Mouse (Mus musculus) heart, postnatal 14 days (tissue): ENCODE measurements around the gene Mmp14. TPM values are rescaled to one million over a fixed set of nuclear protein-coding genes. Genes with fewer than 3 reads are reported as not detected.

Experiments used
- DNase-seq, 2 experiments: peaks; one replicate each; pipeline ENCODE4 v3.0.0; 2021 to 2022
- intact Hi-C: fragments of 180-260 bp; cut with DNase I; formaldehyde crosslinking; loops from one replicate; pipeline ENCODE4 v1.15.1; 2025
- total RNA-seq, 2 experiments: library from RNA; stranded (reverse); gene quantifications; 2 replicates each; pipeline ENCODE4 v1.2.3; 2021

Gene Mmp14
- total RNA-seq, 2 experiments from 2014 or later: 53.6 to 60.0 TPM

- DNase-seq: peak; percentile 92
- intact Hi-C loops: no loop called here
These were observed 32.5 kb downstream of the Mmp14 start, which contains the start of gene Lrp10 for GRCm38 (mm10) chr14:54463959-54464292. Gene Lrp10 (plus strand): TSS chr14:54464137.

DNA sequence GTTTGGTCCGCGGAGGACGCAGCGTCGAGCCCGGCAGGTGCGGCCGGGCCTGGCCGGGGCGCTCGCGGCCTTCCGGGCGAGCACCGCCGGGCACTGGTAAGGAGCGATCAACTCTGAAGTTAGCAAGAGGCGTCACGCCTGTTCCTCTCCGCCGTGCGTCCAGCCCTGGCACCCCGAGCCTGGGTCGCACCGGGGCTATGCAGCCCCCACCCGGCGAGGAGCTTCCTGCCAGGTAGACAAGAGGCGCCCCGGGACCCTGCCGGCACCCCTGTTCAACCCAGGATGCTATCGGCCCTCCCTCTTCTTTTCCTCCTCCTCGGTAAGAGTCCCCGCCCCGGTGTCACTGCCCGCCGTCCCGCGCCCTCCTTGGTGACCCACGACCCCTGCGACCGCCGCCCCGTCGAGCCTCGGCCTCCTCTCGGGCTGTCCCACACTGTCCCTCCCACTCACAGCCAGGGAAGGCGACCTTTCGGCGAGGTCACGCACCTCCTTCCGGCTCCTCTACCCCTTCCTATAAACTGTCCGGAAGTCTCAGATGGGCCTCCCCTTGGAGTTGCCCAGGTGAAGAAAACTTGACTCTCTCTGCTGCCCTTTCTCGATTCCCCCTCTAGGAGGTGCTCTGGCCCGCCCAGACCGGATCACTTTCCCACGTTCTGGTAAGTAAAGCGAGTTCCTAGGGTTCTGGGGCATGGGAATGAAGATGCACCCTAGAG is 33.0 kb downstream of the Mmp14 start:
- intact Hi-C loops: loop anchor here (5.0 kb wide), 2 partner anchors 48 to 102 kb away; partner anchors contain the start of gene Oxa1l
- DNase-seq: peak; percentile 59 to 69

DNA sequence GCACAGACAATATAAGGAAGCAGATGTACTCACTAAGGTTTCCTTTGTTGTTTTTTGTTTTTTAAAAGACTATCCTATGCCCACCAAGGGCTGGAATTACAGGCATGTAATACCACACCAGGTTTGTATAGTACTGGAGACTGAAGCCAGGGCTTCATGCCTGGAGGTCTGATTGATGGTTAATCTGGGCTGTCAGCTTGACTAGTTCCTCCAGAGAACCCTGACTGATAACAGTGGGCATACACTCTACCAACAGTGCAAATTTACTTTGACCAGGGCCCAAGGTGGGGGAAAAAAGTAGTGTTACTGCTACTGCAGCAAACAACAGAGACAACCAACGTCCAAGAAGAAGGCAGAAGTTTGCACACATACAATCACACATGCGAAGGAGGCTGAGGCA is 40.1 kb downstream of the Mmp14 start:
- intact Hi-C loops: no loop called here

GRCm38 (mm10) chr14:54472671-54473070 is 41.3 kb downstream of the Mmp14 start:
- no peak for DNase-seq
- intact Hi-C loops: no loop called here

More for the DNA sequence above, 40.1 kb downstream of the Mmp14 start:
- no peak for DNase-seq

GRCm38 (mm10) chr14:54474744-54475143 is 43.3 kb downstream of the Mmp14 start:
- DNase-seq: no peak
- intact Hi-C loops: no loop called here

- intact Hi-C loops: no loop called here
- DNase-seq: no peak
These were observed 44.8 kb downstream of the Mmp14 start, which contains the start of gene Rem2 for GRCm38 (mm10) chr14:54475941-54476844. Gene Rem2 (plus strand): TSS chr14:54476100.

- intact Hi-C loops: no loop called here
- no peak for DNase-seq
These were observed 45.9 kb downstream of the Mmp14 start for GRCm38 (mm10) chr14:54477172-54477909.

GRCm38 (mm10) chr14:54479451-54479920 is 48.1 kb downstream of the Mmp14 start:
- DNase-seq: peak in 1 of 2 experiments; percentile 30
- intact Hi-C loops: no loop called here

DNA sequence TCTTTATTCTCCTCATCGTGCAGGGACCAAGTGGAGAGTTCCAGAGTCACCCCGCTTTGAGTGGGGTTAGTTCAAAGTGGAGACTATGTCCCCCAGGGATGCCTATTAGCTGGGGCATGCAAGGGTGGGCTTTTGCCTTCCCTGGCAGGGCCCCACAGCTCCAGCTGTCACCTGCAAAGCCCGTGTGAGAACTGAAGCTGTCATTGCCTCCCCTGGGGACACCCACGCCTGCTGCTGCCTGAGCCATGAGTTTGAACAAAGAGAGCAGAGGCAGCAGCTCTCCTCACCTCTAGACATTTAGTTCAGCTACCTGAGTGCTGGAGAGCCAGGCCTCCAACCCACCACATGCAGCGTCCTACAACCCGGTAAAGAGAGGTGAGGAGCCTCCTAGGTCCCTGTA is 49.3 kb downstream of the Mmp14 start:
- intact Hi-C loops: no loop called here
- no peak for DNase-seq

- intact Hi-C loops: no loop called here
- no peak for DNase-seq
These were observed 50.0 kb downstream of the Mmp14 start for GRCm38 (mm10) chr14:54481402-54481801.

- peak in 1 of 2 experiments; percentile 33 for DNase-seq
- intact Hi-C loops: no loop called here
These were observed 51.1 kb downstream of the Mmp14 start for GRCm38 (mm10) chr14:54482498-54482897.

DNA sequence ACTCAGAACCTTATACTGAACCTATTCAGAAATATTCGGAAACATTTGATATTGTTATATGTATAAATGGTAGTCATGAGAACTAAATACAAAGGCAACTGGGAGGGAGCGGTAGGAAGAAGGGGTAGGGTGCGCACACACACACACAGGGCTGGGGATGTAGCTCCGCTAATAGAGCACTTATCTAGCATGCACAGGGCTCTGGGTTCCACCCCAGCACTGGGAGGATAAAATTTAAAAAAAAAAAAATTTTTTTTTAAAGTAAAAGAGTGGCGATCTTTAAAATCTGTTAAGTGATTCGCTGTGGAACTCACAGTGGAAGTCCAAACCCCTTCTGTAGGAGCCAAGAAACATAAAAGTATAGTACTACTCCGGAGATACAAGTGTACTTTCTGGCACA is 54.5 kb downstream of the Mmp14 start:
- no peak for DNase-seq
- intact Hi-C loops: no loop called here

DNA sequence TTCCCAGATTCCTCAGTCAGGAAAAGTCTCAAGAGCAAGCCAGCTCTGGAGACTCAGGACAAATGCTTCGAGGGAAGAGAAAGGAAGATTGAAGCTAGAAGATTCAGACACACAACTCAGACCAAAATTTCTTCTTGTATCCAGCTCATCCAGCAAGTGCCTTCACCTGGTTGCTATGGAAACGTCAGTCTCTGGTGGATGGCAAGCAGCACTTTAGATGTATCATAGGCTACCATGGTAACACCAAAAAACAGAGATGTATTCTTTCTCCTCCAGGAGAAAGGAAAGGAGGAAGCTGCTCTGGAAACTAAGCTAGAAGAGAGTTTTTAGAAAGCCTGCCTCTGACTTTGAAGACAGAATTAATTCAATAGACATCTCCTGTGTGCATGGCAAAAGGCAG is 56.3 kb downstream of the Mmp14 start:
- intact Hi-C loops: no loop called here
- no peak for DNase-seq

GRCm38 (mm10) chr14:54488350-54488749 is 56.9 kb downstream of the Mmp14 start:
- no peak for DNase-seq
- intact Hi-C loops: no loop called here

- DNase-seq: no peak
- intact Hi-C loops: loop anchor here (5.0 kb wide), 1 partner anchor 430 kb away; no protein-coding TSS in a partner anchor
These were observed 61.1 kb downstream of the Mmp14 start for GRCm38 (mm10) chr14:54492345-54493131.

DNA sequence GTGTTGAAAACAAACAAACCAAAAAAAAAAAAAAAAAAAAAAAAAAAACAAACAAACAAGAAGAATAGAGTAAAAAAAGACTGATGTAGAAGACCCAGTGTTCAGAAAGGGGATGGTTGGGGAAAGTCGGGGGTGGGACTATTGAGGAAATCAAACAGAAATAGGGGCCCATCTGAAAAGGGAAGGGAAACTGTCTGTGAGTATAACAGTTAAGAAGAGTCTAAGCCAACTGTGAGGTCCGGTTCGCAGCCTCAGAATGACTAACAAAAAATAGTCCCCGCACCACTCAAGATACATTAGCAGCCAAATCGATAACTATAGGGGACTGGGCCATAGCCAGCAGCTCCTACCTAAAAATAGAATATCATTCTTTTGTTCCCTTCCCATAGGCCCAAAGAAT is 61.8 kb downstream of the Mmp14 start:
- intact Hi-C loops: loop anchor here (5.0 kb wide), 1 partner anchor 431 kb away; no protein-coding TSS in a partner anchor

GRCm38 (mm10) chr14:54494234-54494633 is 62.8 kb downstream of the Mmp14 start:
- DNase-seq: peak; percentile 60 to 80
- intact Hi-C loops: loop anchor here (1.0 to 5.0 kb wide), 2 partner anchors 266 to 432 kb away; no protein-coding TSS in a partner anchor

More for the DNA sequence above, 61.8 kb downstream of the Mmp14 start:
- no peak for DNase-seq
